ENCODE assay signal across 11 mouse cellular contexts in genomic region chr10:63810043-63810617, GRCm38 (mm10).
DNase-seq lines count a peak whose midpoint lies in the region; ATAC-seq lines count a peak whose summit lies in the region.
"Had no signal": no experiment of that assay in that cellular context is flagged by ENCODE, and none has a peak within 500 bp of the region (broad histone marks: within the 10 kb centered on the region; RNA-seq: fewer than 3 reads in every experiment).

No protein-coding gene starts in this region.

- H3K27me3 ChIP-seq in forebrain, embryonic 14.5 days (replicated peaks; ENCODE audit: control insufficient read depth, insufficient read depth, low read length): no peaks in the 10 kb centered on the region
- H3K27me3 ChIP-seq in forebrain, embryonic 11.5 days (ENCODE audit: control insufficient read depth, insufficient read depth, low read length): no peaks in the 10 kb centered on the region
- H3K27me3 ChIP-seq in midbrain, embryonic 14.5 days (ENCODE audit: control insufficient read depth, insufficient read depth, low read length): no peaks in the 10 kb centered on the region
- H3K27me3 ChIP-seq: limb, embryonic 12.5 days had no signal

- H3K27ac ChIP-seq in forebrain, embryonic 14.5 days (ENCODE audit: low read depth, low read length): no peak overlapping the region
- no peak overlapping the region for H3K27ac ChIP-seq in forebrain, embryonic 11.5 days (ENCODE audit: low read depth, low read length)
- no peak overlapping the region for H3K27ac ChIP-seq in midbrain, embryonic 14.5 days (replicated peaks; ENCODE audit: low read depth, low read length)
- H3K27ac ChIP-seq: hindbrain, embryonic 10.5 days; limb, embryonic 12.5 days had no signal

- ATAC-seq in forebrain, embryonic 14.5 days: no peak
- ATAC-seq in forebrain, embryonic 11.5 days (replicated peaks; ENCODE audit: low FRiP score): no peak
- no peak for ATAC-seq in midbrain, embryonic 14.5 days (ENCODE audit: low FRiP score, low TSS enrichment)

- H3K9me3 ChIP-seq in forebrain, embryonic 14.5 days (replicated peaks; ENCODE audit: control insufficient read depth, low read length): no peaks in the 10 kb centered on the region
- no peaks in the 10 kb centered on the region for H3K9me3 ChIP-seq in forebrain, embryonic 11.5 days (ENCODE audit: control insufficient read depth, low read length)
- no peaks in the 10 kb centered on the region for H3K9me3 ChIP-seq in midbrain, embryonic 14.5 days (ENCODE audit: control insufficient read depth, low read length)
- H3K9me3 ChIP-seq: hindbrain, embryonic 10.5 days; limb, embryonic 12.5 days had no signal

- WGBS in forebrain, embryonic 14.5 days: 21% methylated on average over 9 of the region's 9 CpGs
- WGBS in forebrain, embryonic 11.5 days: 18% methylated on average over 9 of the region's 9 CpGs
- 9% methylated on average over 9 of the region's 9 CpGs for WGBS in midbrain, embryonic 14.5 days

- H3K4me2 ChIP-seq in forebrain, embryonic 14.5 days (ENCODE audit: low read length): no peak overlapping the region
- no peak overlapping the region for H3K4me2 ChIP-seq in forebrain, embryonic 11.5 days (ENCODE audit: low read depth, low read length, severe bottlenecking)
- H3K4me2 ChIP-seq in midbrain, embryonic 14.5 days (ENCODE audit: low read length): no peak overlapping the region
- H3K4me2 ChIP-seq: limb, embryonic 12.5 days had no signal

- H3K4me3 ChIP-seq in forebrain, embryonic 14.5 days (ENCODE audit: low read depth, low read length): no peak overlapping the region
- H3K4me3 ChIP-seq in forebrain, embryonic 11.5 days (ENCODE audit: low read depth, low read length): no peak overlapping the region
- H3K4me3 ChIP-seq in midbrain, embryonic 14.5 days (replicated peaks; ENCODE audit: low read depth, low read length): no peak overlapping the region
- H3K4me3 ChIP-seq: hindbrain, embryonic 10.5 days; limb, embryonic 12.5 days had no signal

- H3K4me1 ChIP-seq in forebrain, embryonic 14.5 days (ENCODE audit: control insufficient read depth, insufficient read depth, low read length): no peaks in the 10 kb centered on the region
- no peaks in the 10 kb centered on the region for H3K4me1 ChIP-seq in forebrain, embryonic 11.5 days (replicated peaks; ENCODE audit: control insufficient read depth, insufficient read depth, low read length)
- 0 out of 2 replicates have a peak, but pooled peaks cover 4% of the 10 kb centered on the region for H3K4me1 ChIP-seq in midbrain, embryonic 14.5 days (ENCODE audit: control insufficient read depth, insufficient read depth, low read length)
- H3K4me1 ChIP-seq: hindbrain, embryonic 10.5 days; limb, embryonic 12.5 days had no signal

- no peak overlapping the region for H3K9ac ChIP-seq in forebrain, embryonic 14.5 days (ENCODE audit: low read length)
- no peak overlapping the region for H3K9ac ChIP-seq in forebrain, embryonic 11.5 days (ENCODE audit: low read length)
- H3K9ac ChIP-seq in midbrain, embryonic 14.5 days (replicated peaks; ENCODE audit: low read length): no peak overlapping the region
- H3K9ac ChIP-seq: limb, embryonic 12.5 days had no signal

- no peaks in the 10 kb centered on the region for H3K36me3 ChIP-seq in forebrain, embryonic 14.5 days (ENCODE audit: control insufficient read depth, insufficient read depth, low read length)
- no peaks in the 10 kb centered on the region for H3K36me3 ChIP-seq in forebrain, embryonic 11.5 days (ENCODE audit: control insufficient read depth, insufficient read depth, low read length)
- H3K36me3 ChIP-seq in midbrain, embryonic 14.5 days (ENCODE audit: control insufficient read depth, insufficient read depth, low read length): no peaks in the 10 kb centered on the region
- H3K36me3 ChIP-seq: hindbrain, embryonic 10.5 days; limb, embryonic 12.5 days had no signal

- peak; percentile 14 for DNase-seq in forebrain, embryonic 14.5 days (ENCODE audit: low spot score)
- DNase-seq in forebrain, embryonic 11.5 days (ENCODE audit: low spot score): no peak
- peak; percentile 5 for DNase-seq in cerebellum, adult 11 months
- peak; percentile 4 to 7 for DNase-seq in heart, adult 18-20 months
- DNase-seq in midbrain, embryonic 14.5 days: peak; percentile 57
- DNase-seq in B cell, adult 2 months: no peak
- no peak for DNase-seq in natural killer cell, adult 2 months (ENCODE audit: low spot score in 2 of 2)
- no peak for DNase-seq in right cerebral cortex, adult 18-20 months
- DNase-seq: kidney, postnatal 4 days had no signal

Comparison
In these comparisons a context has a peak if more than half of its experiments do, and no peak if none do; other contexts are left out.
1. DNase-seq: peak in forebrain, embryonic 14.5 days (single experiment), cerebellum, adult 11 months (single experiment), heart, adult 18-20 months (2 of 2) and midbrain, embryonic 14.5 days (single experiment); none in forebrain, embryonic 11.5 days (single experiment), B cell, adult 2 months (0 of 2), natural killer cell, adult 2 months (0 of 2) and right cerebral cortex, adult 18-20 months (single experiment).